Mouse (Mus musculus) kidney, postnatal 0 days (tissue): ENCODE measurements around the gene Hecw2. TPM values are rescaled to one million over a fixed set of nuclear protein-coding genes. Genes with fewer than 3 reads are reported as not detected.

Source experiments
- ATAC-seq: fragments of 200-750 bp; cut with Nextera tagmentation; replicated peaks from 2 replicates; pipeline ENCODE4 v1.8.0; 2017; ENCODE audit warnings: low read depth, moderate number of reproducible peaks, moderate TSS enrichment, moderate library complexity; ENCODE audit not compliant: low FRiP score
- DNase-seq: peaks from one replicate; pipeline ENCODE4 v3.0.0-alpha.2; 2016; ENCODE audit warnings: low spot score
- H3K27ac ChIP-seq: fragments of 300-500 bp; sonication (generic); 2 replicates; pipeline ENCODE4 v1.5.1; 2014; ENCODE audit warnings: mild to moderate bottlenecking
- H3K27me3 ChIP-seq: fragments of 300-500 bp; sonication (generic); 2 replicates; pipeline ENCODE4 v1.6.1; 2014; ENCODE audit warnings: low read length, mixed read lengths; ENCODE audit not compliant: insufficient read depth
- H3K36me3 ChIP-seq: fragments of 300-500 bp; sonication (generic); 2 replicates; pipeline ENCODE4 v1.6.1; 2014; ENCODE audit warnings: low read length, mixed read lengths; ENCODE audit not compliant: insufficient read depth
- H3K4me1 ChIP-seq: fragments of 300-500 bp; sonication (generic); replicated peaks from 2 replicates; pipeline ENCODE4 v1.6.1; 2014; ENCODE audit warnings: antibody characterized with exemption, low read length, mixed read lengths; ENCODE audit not compliant: insufficient read depth
- H3K4me2 ChIP-seq: fragments of 300-500 bp; sonication (generic); 2 replicates; pipeline ENCODE4 v1.6.1; 2014; ENCODE audit warnings: mild to moderate bottlenecking, low read length, moderate library complexity, mixed read lengths
- H3K4me3 ChIP-seq: fragments of 300-500 bp; sonication (generic); replicated peaks from 2 replicates; pipeline ENCODE4 v1.5.1; 2014; ENCODE audit warnings: low read depth, low read length
- H3K9ac ChIP-seq: fragments of 300-500 bp; sonication (generic); 2 replicates; pipeline ENCODE4 v1.6.1; 2014; ENCODE audit warnings: low read depth, low read length
- H3K9me3 ChIP-seq: fragments of 300-500 bp; sonication (generic); replicated peaks from 2 replicates; pipeline ENCODE4 v1.6.1; 2016; ENCODE audit warnings: low read length, inconsistent platforms, mixed read lengths
- CTCF ChIP-seq: IDR thresholded peaks from 2 replicates; pipeline ENCODE4 v1.5.1; 2016; ENCODE audit warnings: antibody characterized with exemption, low read depth, mild to moderate bottlenecking, moderate library complexity
- WGBS: fragments of 180-500 bp; shearing (Covaris S2); extraction: QIAGEN DNeasy Blood & Tissue Kit; methylation state at CpG from one replicate; pipeline ENCODE4 v1.1.7; 2014; 5-methylcytosine and 5-hydroxymethylcytosine counted together
- microRNA-seq: library from miRNA; unstranded; fragments of <30 nt; microRNA quantifications from one replicate; pipeline ENCODE4, GENCODE M21; 2016
- polyA plus RNA-seq: library from polyadenylated mRNA; unstranded; fragments of >200 nt; fragmentation: Nextera tagmentation; extraction: Ambion mirVana; gene quantifications from 2 replicates; pipeline ENCODE4 v1.2.1, GENCODE M21; 2015

Gene Hecw2
- polyA plus RNA-seq, 1 experiment from 2014 or later, result 2.5 TPM

GRCm38 (mm10) chr1:53774571-53774970 lies 420.4 kb downstream of the Hecw2 start:
- H3K9me3 ChIP-seq, result no peaks in the 10 kb centered on the region
- no peak for TF ChIP-seq CTCF
- 68% methylated on average over 3 of the region's 3 CpGs for WGBS
- H3K36me3 ChIP-seq, result no peaks in the 10 kb centered on the region
- H3K9ac ChIP-seq, result no peak overlapping the region
- H3K27ac ChIP-seq, result no peak overlapping the region
- ATAC-seq, result no peak
- no peak overlapping the region for H3K4me3 ChIP-seq
- H3K4me2 ChIP-seq, result no peak overlapping the region
- H3K4me1 ChIP-seq, result no peaks in the 10 kb centered on the region
- no peak for DNase-seq
- H3K27me3 ChIP-seq, result no peaks in the 10 kb centered on the region

- Histone ChIP-seq H3K9me3 (no peaks in the 10 kb centered on the region), H3K4me2 (no peak overlapping the region), H3K36me3 (no peaks in the 10 kb centered on the region), H3K9ac (no peak overlapping the region), H3K27me3 (no peaks in the 10 kb centered on the region), H3K4me3 (no peak overlapping the region), H3K27ac (no peak overlapping the region), H3K4me1 (no peaks in the 10 kb centered on the region)
- ATAC-seq, result no peak
- 50% methylated on average over 6 of the region's 6 CpGs for WGBS
- DNase-seq, result peak; percentile 36
- no peak for TF ChIP-seq CTCF
These were observed 421.0 kb downstream of the Hecw2 start for GRCm38 (mm10) chr1:53773994-53774393.

GRCm38 (mm10) chr1:53772967-53773366 lies 422.0 kb downstream of the Hecw2 start:
- Histone ChIP-seq H3K4me1 (no peaks in the 10 kb centered on the region), H3K4me3 (no peak overlapping the region), H3K36me3 (no peaks in the 10 kb centered on the region), H3K9me3 (no peaks in the 10 kb centered on the region), H3K9ac (no peak overlapping the region), H3K4me2 (no peak overlapping the region), H3K27ac (no peak overlapping the region), H3K27me3 (no peaks in the 10 kb centered on the region)
- ATAC-seq (no peak), DNase-seq (no peak)
- TF ChIP-seq CTCF, result no peak
- 88% methylated on average over 3 of the region's 3 CpGs for WGBS

GRCm38 (mm10) chr1:53771476-53771875 lies 423.5 kb downstream of the Hecw2 start:
- Histone ChIP-seq H3K4me2 (no peak overlapping the region), H3K27me3 (no peaks in the 10 kb centered on the region), H3K36me3 (no peaks in the 10 kb centered on the region), H3K9ac (no peak overlapping the region), H3K4me3 (no peak overlapping the region), H3K27ac (no peak overlapping the region), H3K4me1 (no peaks in the 10 kb centered on the region), H3K9me3 (no peaks in the 10 kb centered on the region)
- no peak for ATAC-seq
- no peak for TF ChIP-seq CTCF
- WGBS, result 92% methylated on average over 6 of the region's 6 CpGs
- no peak for DNase-seq

GRCm38 (mm10) chr1:53766112-53766511 lies 428.9 kb downstream of the Hecw2 start:
- WGBS, result 51% methylated on average over 2 of the region's 2 CpGs
- no peak overlapping the region for H3K4me3 ChIP-seq
- no peaks in the 10 kb centered on the region for H3K27me3 ChIP-seq
- no peak for TF ChIP-seq CTCF
- H3K4me1 ChIP-seq, result no peaks in the 10 kb centered on the region
- H3K9ac ChIP-seq, result no peak overlapping the region
- H3K36me3 ChIP-seq, result 0 out of 2 replicates have a peak, but pooled peaks cover 10% of the 10 kb centered on the region
- no peak overlapping the region for H3K4me2 ChIP-seq
- ATAC-seq (no peak), DNase-seq (no peak)
- no peaks in the 10 kb centered on the region for H3K9me3 ChIP-seq
- H3K27ac ChIP-seq, result no peak overlapping the region

GRCm38 (mm10) chr1:53757316-53757715 lies 437.7 kb downstream of the Hecw2 start:
- H3K36me3 ChIP-seq, result peaks cover 4% of the 10 kb centered on the region; the same call in 1 of the 2 replicates
- ATAC-seq (no peak), DNase-seq (no peak)
- 92% methylated on average over 4 of the region's 4 CpGs for WGBS
- H3K27ac ChIP-seq, result no peak overlapping the region
- no peak overlapping the region for H3K9ac ChIP-seq
- H3K4me3 ChIP-seq, result no peak overlapping the region
- no peak overlapping the region for H3K4me2 ChIP-seq
- H3K4me1 ChIP-seq, result no peaks in the 10 kb centered on the region
- H3K27me3 ChIP-seq, result no peaks in the 10 kb centered on the region
- H3K9me3 ChIP-seq, result no peaks in the 10 kb centered on the region
- TF ChIP-seq CTCF, result no peak

Small RNA genes within 50 kb of the gene (microRNA-seq; reads per million reads assigned to microRNA genes)
- gene Mir7681, result not detected

Other genes with a start within 250 kb of the Hecw2 start
- 0.13 and 0.18 TPM in 2 replicates for gene Ccdc150, start 55.5 kb upstream of the Hecw2 start, polyA plus RNA-seq
- 15.2 TPM in 2 replicates for gene Gtf3c3, start 243.8 kb upstream of the Hecw2 start, polyA plus RNA-seq